Mouse (Mus musculus) embryonic fibroblast, embryonic 13.5 days (primary cell): ENCODE data around the gene Fndc8. TPM values are rescaled to one million over a fixed set of nuclear protein-coding genes. Genes with fewer than 3 reads are reported as not detected.

Source experiments
- H3K27ac ChIP-seq: 2 replicates; pipeline ENCODE4 v1.5.1; 2012; ENCODE audit warnings: low read length, control low read depth, inconsistent platforms; ENCODE audit not compliant: insufficient read depth
- H3K4me1 ChIP-seq: 2 replicates; pipeline ENCODE4 v1.6.1; 2011; ENCODE audit warnings: low read length; ENCODE audit not compliant: control insufficient read depth, insufficient read depth
- H3K4me3 ChIP-seq: 2 replicates; pipeline ENCODE4 v1.5.1; 2011; ENCODE audit warnings: mild to moderate bottlenecking, control low read depth, low read length; ENCODE audit not compliant: insufficient read depth
- CTCF ChIP-seq: IDR thresholded peaks from 2 replicates; pipeline ENCODE4 v1.5.1; 2011; ENCODE audit warnings: mild to moderate bottlenecking, control low read depth, low read length, moderate library complexity, borderline replicate concordance; ENCODE audit not compliant: insufficient read depth
- POLR2A ChIP-seq: IDR thresholded peaks from 2 replicates; pipeline ENCODE4 v1.6.1; 2011; ENCODE audit warnings: low read depth, mild to moderate bottlenecking, control low read depth, low read length, moderate library complexity
- polyA plus RNA-seq: library from polyadenylated mRNA; stranded (reverse); fragments of >200 nt; gene quantifications from 2 replicates; pipeline ENCODE4 v1.2.4, GENCODE M21; 2011; ENCODE audit warnings: low read depth; ENCODE audit not compliant: missing spikeins, insufficient read length

Gene Fndc8
- polyA plus RNA-seq, 1 experiment: not detected

DNA sequence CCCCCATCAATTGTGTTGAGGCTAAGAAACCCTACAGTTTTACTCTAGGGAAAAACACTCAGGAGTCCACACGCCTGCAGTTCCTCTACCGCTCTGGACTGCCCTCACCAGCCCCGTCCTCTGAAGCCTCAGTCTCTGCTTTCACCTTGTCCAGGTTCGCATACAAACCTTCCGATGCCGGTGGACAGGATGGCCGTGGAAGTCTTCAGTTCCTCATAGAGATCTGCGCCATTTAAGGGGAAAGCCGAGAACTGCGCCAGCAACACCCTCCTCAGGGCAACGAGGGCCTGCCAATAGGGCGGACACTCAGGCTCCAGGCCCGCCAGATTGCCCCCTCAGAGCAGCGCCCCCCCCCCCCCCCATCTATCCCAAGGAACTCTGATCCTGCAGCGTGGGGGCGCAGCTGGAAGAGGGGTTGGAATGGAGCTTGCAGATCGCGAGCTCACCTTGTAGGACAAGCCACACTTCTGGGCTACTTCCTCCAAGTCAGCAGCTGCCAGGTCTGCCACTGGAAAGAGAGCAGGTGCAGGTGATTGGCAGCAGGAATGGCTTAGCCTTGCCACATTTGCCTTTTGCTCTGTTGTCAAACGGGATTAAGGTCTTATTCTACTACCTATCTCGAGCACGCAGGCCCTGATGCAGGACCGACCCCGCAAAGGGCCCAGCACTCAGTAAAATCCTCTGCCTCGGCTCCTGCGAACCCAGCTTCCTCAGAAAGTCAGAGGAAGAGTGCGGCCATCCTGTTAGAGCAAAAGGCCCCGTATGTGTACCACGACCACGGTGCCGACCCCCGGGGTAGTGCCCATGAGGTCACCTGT lies 2.2 kb upstream of the Fndc8 start:
- TF ChIP-seq CTCF: no peak
- peak; percentile 43; the same call in 1 of the 2 replicates for TF ChIP-seq POLR2A
- Histone ChIP-seq H3K4me1 (no peaks in the 10 kb centered on the region), H3K4me3 (peak overlapping the region; percentile 76), H3K27ac (0 out of 2 replicates have a peak overlapping the region, but pooled peaks have one; percentile 14)

DNA sequence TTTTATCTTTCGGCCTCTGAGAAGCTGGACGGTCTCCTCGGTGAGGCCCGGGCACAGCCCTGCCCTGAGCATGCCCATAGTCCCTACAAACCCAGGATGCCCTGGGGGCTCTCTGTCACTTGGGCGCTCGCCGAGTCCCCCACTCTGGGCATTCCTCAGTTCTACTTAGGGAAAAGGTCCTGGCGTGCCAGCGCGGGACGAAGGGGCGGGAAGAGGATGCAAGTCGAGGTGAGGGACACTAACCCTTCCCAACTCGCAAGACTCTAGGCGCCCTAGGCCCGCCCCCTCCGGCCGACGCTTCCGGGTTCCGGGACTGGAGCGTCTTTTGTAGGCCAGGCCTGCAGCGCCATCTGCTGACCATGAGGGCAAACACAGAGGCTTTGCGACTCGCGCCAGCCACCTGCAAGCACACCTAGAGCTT lies 1.6 kb upstream of the Fndc8 start, which contains the start of gene Rad51d:
Gene Rad51d (minus strand): TSS at position 273 of the 421 bp plus-strand sequence.
- 0 out of 2 replicates have a peak within 1 kb of the TSS, but pooled peaks have one; percentile 14 for H3K27ac ChIP-seq
- H3K4me3 ChIP-seq: peak within 1 kb of the TSS; percentile 76
- TF ChIP-seq POLR2A (peak; percentile 75), CTCF (peak; percentile 93)
- H3K4me1 ChIP-seq: no peaks in the 10 kb centered on the region

DNA sequence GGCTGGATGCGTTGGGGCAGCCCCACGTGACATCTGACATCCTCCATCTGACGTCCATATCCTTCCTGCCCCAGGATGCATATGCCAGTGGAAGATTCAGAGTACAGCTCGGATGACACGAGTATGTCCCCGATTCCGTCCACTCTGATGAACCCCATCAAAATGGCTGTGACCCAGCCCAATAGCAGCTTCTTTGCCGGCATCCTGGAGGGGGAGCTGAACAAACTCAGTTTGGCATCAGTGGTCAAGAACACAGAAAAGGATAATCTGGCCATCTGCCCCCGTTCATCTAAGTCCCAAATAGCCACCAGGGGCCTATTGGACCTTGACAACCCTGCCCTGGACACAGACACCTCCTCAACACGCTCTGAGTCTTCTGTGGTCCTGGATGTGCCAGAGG lies 5.6 kb downstream of the Fndc8 start:
- Histone ChIP-seq H3K27ac (no peak overlapping the region), H3K4me3 (no peak overlapping the region), H3K4me1 (no peaks in the 10 kb centered on the region)
- no peak for TF ChIP-seq POLR2A

DNA sequence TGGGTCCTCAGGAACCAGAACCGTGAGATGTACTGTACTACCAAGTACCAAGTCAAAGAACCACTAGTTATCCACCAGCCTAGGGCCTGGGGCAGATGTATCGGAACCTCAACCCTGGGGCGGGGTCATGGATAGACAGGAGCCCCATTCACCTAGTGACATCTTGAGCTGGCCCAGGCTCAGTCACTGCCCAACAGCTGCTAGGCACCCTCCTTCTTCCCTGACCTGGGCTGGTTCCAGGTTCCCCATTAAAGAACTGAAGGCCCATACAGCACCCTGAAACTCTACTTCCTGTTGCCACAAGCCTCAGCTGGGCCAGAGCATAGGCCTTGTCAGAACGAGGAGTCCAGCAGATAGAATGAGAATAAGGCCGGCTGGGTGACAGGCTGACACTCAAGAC lies 7.8 kb downstream of the Fndc8 start:
- Histone ChIP-seq H3K4me3 (no peak overlapping the region), H3K4me1 (no peaks in the 10 kb centered on the region), H3K27ac (no peak overlapping the region)
- no peak for TF ChIP-seq CTCF
- TF ChIP-seq POLR2A: no peak

DNA sequence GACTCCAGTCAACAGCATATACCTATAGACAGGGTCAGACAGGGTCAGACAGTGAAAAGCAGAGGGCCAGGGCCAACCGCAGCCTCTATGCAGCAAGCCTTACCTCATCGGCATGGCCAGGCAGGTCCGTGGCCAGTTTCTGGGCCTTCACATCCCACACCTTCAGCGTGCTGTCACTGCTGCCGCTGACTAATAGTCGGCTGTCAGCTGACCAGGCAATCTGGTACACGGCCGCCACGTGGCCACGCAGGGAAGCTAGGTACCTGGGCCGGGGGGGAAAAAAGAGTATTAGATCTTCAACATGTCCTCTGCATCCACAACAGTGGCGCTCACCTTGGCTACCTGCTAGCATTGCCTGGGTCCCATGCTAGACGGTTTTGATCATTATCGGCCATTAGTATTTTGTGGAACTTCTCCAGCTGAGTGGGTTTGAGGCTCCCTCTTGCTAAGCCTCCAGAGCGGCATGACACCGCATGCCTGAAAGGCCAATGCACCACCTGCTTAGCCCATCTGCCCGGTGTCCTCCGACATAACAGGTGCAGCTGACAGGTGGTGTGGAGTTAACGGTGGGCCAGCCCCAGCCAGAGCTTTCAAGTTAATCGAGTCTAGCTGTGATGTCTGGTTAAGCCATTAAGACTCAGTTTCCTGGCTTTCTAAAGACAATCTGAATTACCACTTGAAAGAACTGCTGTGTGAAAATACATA lies 9.8 kb downstream of the Fndc8 start:
- no peaks in the 10 kb centered on the region for H3K4me1 ChIP-seq
- TF ChIP-seq POLR2A (no peak), CTCF (no peak)
- no peak overlapping the region for H3K4me3 ChIP-seq
- H3K27ac ChIP-seq: no peak overlapping the region

DNA sequence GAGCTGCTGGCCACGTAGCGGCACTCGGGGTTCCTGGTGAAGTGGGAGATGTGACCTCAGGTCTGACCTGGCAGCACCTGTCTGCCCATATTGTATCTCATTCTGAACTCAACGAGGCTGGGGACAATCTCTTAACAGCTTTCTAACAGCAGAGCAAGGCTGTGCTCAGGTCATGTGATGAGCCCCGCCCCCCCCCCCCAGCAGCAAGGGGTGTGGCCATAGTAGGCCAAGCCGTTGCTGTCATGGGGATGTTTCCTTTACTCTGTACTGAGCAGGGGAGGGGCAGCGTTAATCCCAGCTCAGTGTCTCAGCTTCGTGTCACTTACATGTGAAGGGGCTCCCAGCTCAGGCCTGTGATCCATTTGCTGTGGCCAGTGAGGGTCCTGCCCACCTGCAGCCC lies 13.0 kb downstream of the Fndc8 start:
- H3K4me3 ChIP-seq: no peak overlapping the region
- no peak for TF ChIP-seq POLR2A
- no peak for TF ChIP-seq CTCF

DNA sequence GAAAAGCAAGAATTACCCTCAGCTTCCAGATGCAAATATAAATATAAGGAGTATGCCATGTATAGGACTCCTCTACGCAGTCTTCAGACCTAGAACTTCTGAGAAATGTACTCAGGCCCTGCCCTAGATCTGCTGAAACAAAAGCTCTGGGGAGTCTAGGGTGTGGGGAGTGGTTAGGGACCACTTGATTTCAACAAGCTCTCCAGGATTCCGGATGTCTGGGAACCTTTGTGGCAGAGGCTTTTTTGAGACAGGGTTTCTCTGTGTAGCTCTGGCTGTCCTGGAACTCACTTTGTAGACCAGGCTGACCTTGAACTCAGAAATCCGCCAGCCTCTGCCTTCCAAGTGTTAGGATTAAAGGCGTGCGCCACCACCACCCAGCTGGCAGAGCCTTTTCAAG lies 13.9 kb downstream of the Fndc8 start:
- Histone ChIP-seq H3K27ac (no peak overlapping the region), H3K4me3 (no peak overlapping the region), H3K4me1 (no peaks in the 10 kb centered on the region)
- no peak for TF ChIP-seq POLR2A
- no peak for TF ChIP-seq CTCF

More for the DNA sequence above, 13.0 kb downstream of the Fndc8 start:
- no peak overlapping the region for H3K27ac ChIP-seq
- no peaks in the 10 kb centered on the region for H3K4me1 ChIP-seq

DNA sequence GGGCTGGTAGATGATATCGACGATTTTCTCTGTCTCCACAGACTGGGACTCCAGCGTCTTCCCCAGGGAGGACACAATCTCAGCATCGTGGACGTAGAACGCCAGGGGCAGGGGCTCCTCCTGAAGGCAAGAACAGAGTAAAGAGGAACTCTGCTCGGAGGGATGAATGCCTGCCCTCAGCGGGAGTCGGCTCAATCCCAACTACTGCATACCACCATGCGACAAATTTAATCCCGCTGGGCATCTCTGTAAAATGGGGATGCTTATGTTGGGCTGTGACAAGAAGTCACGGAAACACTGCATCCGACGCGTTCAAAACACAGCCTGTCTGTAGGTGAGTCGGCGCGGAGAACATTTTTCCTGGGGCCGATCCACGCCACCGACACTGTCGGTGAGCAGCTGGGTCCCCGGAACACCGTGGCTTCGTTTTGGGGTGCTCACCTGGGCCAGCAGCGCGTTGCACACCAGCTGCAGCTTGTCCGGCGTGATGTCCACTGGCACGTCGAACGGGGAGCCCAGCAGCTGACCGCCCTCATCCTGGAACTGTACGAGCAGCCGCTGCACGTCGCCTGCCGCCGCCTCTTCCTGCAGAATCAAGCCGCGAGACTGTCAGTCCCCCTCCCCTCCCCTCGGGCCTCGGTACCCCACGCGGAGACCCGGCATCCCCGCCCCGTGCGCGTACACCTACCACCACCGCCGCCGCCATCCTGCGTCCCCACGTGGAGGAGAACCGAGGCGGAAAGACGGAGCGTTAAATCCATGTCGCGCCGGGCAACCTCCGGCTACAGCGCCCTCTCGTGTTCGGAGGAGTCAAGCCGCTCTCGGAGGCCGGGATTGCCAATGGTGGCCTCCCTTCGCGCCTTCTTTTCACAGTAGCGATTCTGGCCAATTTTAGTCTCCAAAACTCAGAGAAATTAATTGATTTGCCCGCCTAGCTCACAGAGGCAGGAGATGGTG lies 16.0 kb downstream of the Fndc8 start, which contains the start of gene Nle1:
Gene Nle1 (minus strand): TSS at position 761 of the 957 bp plus-strand sequence.
- TF ChIP-seq CTCF: peak; percentile 75
- peak; percentile 79 for TF ChIP-seq POLR2A
- peak within 1 kb of the TSS; percentile 78 for H3K4me3 ChIP-seq
- H3K27ac ChIP-seq: no peak within 1 kb of the TSS
- H3K4me1 ChIP-seq: no peaks in the 10 kb centered on the region

DNA sequence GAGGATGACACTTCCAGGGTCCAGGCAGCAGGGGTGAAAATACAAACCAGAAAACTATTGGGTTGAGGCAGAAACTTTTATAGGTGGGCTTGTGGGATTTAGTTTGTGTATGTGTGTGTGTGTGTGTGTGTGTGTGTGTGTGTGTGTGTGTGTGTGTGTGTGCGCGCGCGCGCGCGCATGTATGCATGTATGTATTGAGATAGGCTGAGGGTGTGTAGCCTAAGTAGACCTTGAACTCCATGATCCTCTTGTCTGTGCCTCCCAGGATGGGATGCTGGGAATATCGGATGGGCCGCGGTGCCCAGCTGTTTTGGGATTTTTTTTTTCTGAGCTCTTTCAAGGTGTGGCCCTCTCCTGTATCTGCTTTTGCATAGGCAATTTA lies 16.7 kb downstream of the Fndc8 start:
- H3K4me1 ChIP-seq: no peaks in the 10 kb centered on the region
- TF ChIP-seq POLR2A (no peak), CTCF (no peak)
- H3K27ac ChIP-seq: no peak overlapping the region
- H3K4me3 ChIP-seq: no peak overlapping the region; the same call in 1 of the 2 replicates
